Mouse (Mus musculus) T-helper 17 cell (primary cell): ENCODE results near the gene Gm21800.
"Not testable (repeated sequence)": the region's sequence is repeated elsewhere in the genome, so short reads cannot be mapped to it uniquely, and the experiment has no call there.

Source experiments
- in situ Hi-C, 2 experiments: fragments of 300-600 bp; cut with MboI, MseI; formaldehyde crosslinking; loops; 1 replicate in 1 of 2; 2 replicates in 1 of 2; pipeline ENCODE4 v1.15.1; 2025; ENCODE audit warnings: high pct_unique_total_duplicates in 2 of 2

Gm21800 gene

GRCm38 (mm10) chrY:41406198-41406597 is at the start of gene Gm21800:
Gene Gm21800 (plus strand): TSS chrY:41406498.
- in situ Hi-C loops: not testable (repeated sequence)
